Mouse (Mus musculus): ENCODE measurements at regions not wholly inside any gene's neighbourhood (a gene's known extent, or its start where the extent isn't known, plus 50 kb on each side); places are given as distances from the start of the nearest gene placed in this dataset.

- 55% methylated on average over 5 of the region's 5 CpGs for WGBS
- peaks cover under 1% of the 10 kb centered on the region; the same call in 1 of the 2 replicates for H3K4me1 ChIP-seq (ENCODE audit: insufficient read depth)
- no peak for ATAC-seq (ENCODE audit: insufficient read depth)
- no peaks in the 10 kb centered on the region for H3K36me3 ChIP-seq (ENCODE audit: insufficient read depth)
- no peak overlapping the region for H3K4me2 ChIP-seq
- TF ChIP-seq CTCF (IDR thresholded peaks at IDR 0.05; ENCODE audit: low read depth): no peak
- no peaks in the 10 kb centered on the region for H3K9me3 ChIP-seq (ENCODE audit: low read depth, low read length)
- DNase-seq: peak; percentile 75
- no peak overlapping the region for H3K27ac ChIP-seq (ENCODE audit: low read depth)
- no peak overlapping the region for H3K9ac ChIP-seq
- no peak overlapping the region for H3K4me3 ChIP-seq (ENCODE audit: low read depth, low read length)
- no peaks in the 10 kb centered on the region for H3K27me3 ChIP-seq (ENCODE audit: insufficient read depth, low read length)
Observed at GRCm38 (mm10) chr6:101537581-101537980, 159.9 kb upstream of the Pdzrn3 start.

- no peak overlapping the region for H3K4me3 ChIP-seq (ENCODE audit: low read depth, low read length)
Observed at GRCm38 (mm10) chr6:101534214-101535052, 156.7 kb upstream of the Pdzrn3 start.

GRCm38 (mm10) chr6:101532436-101532835, 154.7 kb upstream of the Pdzrn3 start:
- H3K4me3 ChIP-seq (ENCODE audit: low read depth, low read length): no peak overlapping the region
- 33% methylated on average over 7 of the region's 7 CpGs for WGBS
- peak overlapping the region; percentile 44 for H3K4me2 ChIP-seq
- DNase-seq (peak; percentile 45), ATAC-seq (ENCODE audit: insufficient read depth) (peak; percentile 45; the same call in 1 of the 2 replicates)
- H3K27ac ChIP-seq (ENCODE audit: low read depth): no peak overlapping the region
- H3K27me3 ChIP-seq (ENCODE audit: insufficient read depth, low read length): no peaks in the 10 kb centered on the region
- H3K4me1 ChIP-seq (ENCODE audit: insufficient read depth): peaks cover 11% of the 10 kb centered on the region; the same call in 1 of the 2 replicates
- H3K9me3 ChIP-seq (ENCODE audit: low read depth, low read length): no peaks in the 10 kb centered on the region
- no peak overlapping the region for H3K9ac ChIP-seq
- no peak for TF ChIP-seq CTCF (IDR thresholded peaks at IDR 0.05; ENCODE audit: low read depth)
- no peaks in the 10 kb centered on the region for H3K36me3 ChIP-seq (ENCODE audit: insufficient read depth)

More at GRCm38 (mm10) chr6:101534214-101535052, 156.7 kb upstream of the Pdzrn3 start:
- peak; percentile 86 for TF ChIP-seq CTCF (IDR thresholded peaks at IDR 0.05; ENCODE audit: low read depth)
- peak; percentile 89 for DNase-seq
- no peak overlapping the region for H3K9ac ChIP-seq
- H3K4me1 ChIP-seq (ENCODE audit: insufficient read depth): peaks cover 11% of the 10 kb centered on the region; the same call in 1 of the 2 replicates
- H3K27me3 ChIP-seq (ENCODE audit: insufficient read depth, low read length): no peaks in the 10 kb centered on the region
- H3K27ac ChIP-seq (ENCODE audit: low read depth): no peak overlapping the region
- 43% methylated on average over 9 of the region's 9 CpGs for WGBS
- no peaks in the 10 kb centered on the region for H3K9me3 ChIP-seq (ENCODE audit: low read depth, low read length)
- no peak overlapping the region for H3K4me2 ChIP-seq
- peak; percentile 64 for ATAC-seq (ENCODE audit: insufficient read depth)
- H3K36me3 ChIP-seq (ENCODE audit: insufficient read depth): no peaks in the 10 kb centered on the region

- no peak overlapping the region for H3K9ac ChIP-seq
- peak; percentile 31 for DNase-seq
Observed at GRCm38 (mm10) chr6:101531914-101532313, 154.2 kb upstream of the Pdzrn3 start.

GRCm38 (mm10) chr6:101525129-101525528, 147.4 kb upstream of the Pdzrn3 start:
- Histone ChIP-seq H3K36me3 (ENCODE audit: insufficient read depth) (no peaks in the 10 kb centered on the region), H3K9ac (no peak overlapping the region), H3K4me1 (ENCODE audit: insufficient read depth) (no peaks in the 10 kb centered on the region), H3K4me2 (no peak overlapping the region), H3K27me3 (ENCODE audit: insufficient read depth, low read length) (no peaks in the 10 kb centered on the region), H3K27ac (ENCODE audit: low read depth) (no peak overlapping the region), H3K4me3 (ENCODE audit: low read depth, low read length) (no peak overlapping the region), H3K9me3 (ENCODE audit: low read depth, low read length) (no peaks in the 10 kb centered on the region)
- TF ChIP-seq CTCF (IDR thresholded peaks at IDR 0.05; ENCODE audit: low read depth): no peak
- 59% methylated on average over 2 of the region's 2 CpGs for WGBS
- ATAC-seq (ENCODE audit: insufficient read depth) (no peak), DNase-seq (no peak)

More at GRCm38 (mm10) chr6:101531914-101532313, 154.2 kb upstream of the Pdzrn3 start:
- no peak for TF ChIP-seq CTCF (IDR thresholded peaks at IDR 0.05; ENCODE audit: low read depth)
- Histone ChIP-seq H3K4me1 (ENCODE audit: insufficient read depth) (peaks cover 11% of the 10 kb centered on the region; the same call in 1 of the 2 replicates), H3K36me3 (ENCODE audit: insufficient read depth) (no peaks in the 10 kb centered on the region), H3K27me3 (ENCODE audit: insufficient read depth, low read length) (no peaks in the 10 kb centered on the region), H3K9me3 (ENCODE audit: low read depth, low read length) (no peaks in the 10 kb centered on the region), H3K4me3 (ENCODE audit: low read depth, low read length) (no peak overlapping the region), H3K27ac (ENCODE audit: low read depth) (no peak overlapping the region), H3K4me2 (no peak overlapping the region)
- WGBS: 58% methylated on average over 5 of the region's 5 CpGs
- no peak for ATAC-seq (ENCODE audit: insufficient read depth)

- Histone ChIP-seq H3K27ac (ENCODE audit: low read depth) (no peak overlapping the region), H3K9me3 (ENCODE audit: low read depth, low read length) (no peaks in the 10 kb centered on the region), H3K4me2 (no peak overlapping the region), H3K36me3 (ENCODE audit: insufficient read depth) (no peaks in the 10 kb centered on the region), H3K27me3 (ENCODE audit: insufficient read depth, low read length) (no peaks in the 10 kb centered on the region), H3K4me3 (ENCODE audit: low read depth, low read length) (no peak overlapping the region), H3K9ac (no peak overlapping the region), H3K4me1 (ENCODE audit: insufficient read depth) (peaks cover 11% of the 10 kb centered on the region)
- ATAC-seq (ENCODE audit: insufficient read depth) (no peak), DNase-seq (no peak)
- TF ChIP-seq CTCF (IDR thresholded peaks at IDR 0.05; ENCODE audit: low read depth): no peak
- WGBS: 91% methylated on average over 6 of the region's 6 CpGs
Observed at GRCm38 (mm10) chr6:101521316-101521715, 143.6 kb upstream of the Pdzrn3 start.

- Histone ChIP-seq H3K9me3 (ENCODE audit: low read depth, low read length) (no peaks in the 10 kb centered on the region), H3K27ac (ENCODE audit: low read depth) (no peak overlapping the region), H3K9ac (no peak overlapping the region), H3K36me3 (ENCODE audit: insufficient read depth) (no peaks in the 10 kb centered on the region), H3K4me3 (ENCODE audit: low read depth, low read length) (no peak overlapping the region), H3K4me2 (no peak overlapping the region), H3K27me3 (ENCODE audit: insufficient read depth, low read length) (no peaks in the 10 kb centered on the region), H3K4me1 (ENCODE audit: insufficient read depth) (peaks cover 11% of the 10 kb centered on the region)
- 74% methylated on average over 3 of the region's 3 CpGs for WGBS
- no peak for ATAC-seq (ENCODE audit: insufficient read depth)
- no peak for DNase-seq
- no peak for TF ChIP-seq CTCF (IDR thresholded peaks at IDR 0.05; ENCODE audit: low read depth)
Observed at GRCm38 (mm10) chr6:101520755-101521154, 143.1 kb upstream of the Pdzrn3 start.
